Mouse (Mus musculus): ENCODE data around the gene 1700001F09Rik. TPM values are rescaled to one million over a fixed set of nuclear protein-coding genes. Genes with fewer than 3 reads are reported as not detected.

Gene 1700001F09Rik
- polyA plus RNA-seq (2012; rRNA removed), result not detected in 2 replicates

DNA sequence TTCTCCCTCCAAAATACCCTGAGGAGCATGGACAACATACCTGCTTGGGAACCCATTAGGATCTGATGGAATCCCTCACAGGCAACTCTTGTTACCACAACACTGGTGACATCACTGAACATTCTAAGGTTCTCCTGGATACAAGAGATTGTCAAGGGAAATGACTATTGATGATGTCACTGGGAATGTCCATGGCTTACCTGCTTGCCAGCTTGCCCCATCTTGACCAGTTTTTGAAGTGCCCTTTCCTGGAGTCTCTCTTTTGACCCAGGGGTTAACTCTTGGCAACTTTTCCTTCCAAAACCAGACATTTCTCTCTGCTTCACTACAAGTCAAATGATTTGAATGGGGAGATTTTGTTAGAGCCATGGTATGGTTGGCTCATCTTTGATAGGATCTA, at the start of gene 1700001F09Rik:
Gene 1700001F09Rik, minus strand, starts transcription at position 101 of the 400 bp plus-strand sequence.

DNA sequence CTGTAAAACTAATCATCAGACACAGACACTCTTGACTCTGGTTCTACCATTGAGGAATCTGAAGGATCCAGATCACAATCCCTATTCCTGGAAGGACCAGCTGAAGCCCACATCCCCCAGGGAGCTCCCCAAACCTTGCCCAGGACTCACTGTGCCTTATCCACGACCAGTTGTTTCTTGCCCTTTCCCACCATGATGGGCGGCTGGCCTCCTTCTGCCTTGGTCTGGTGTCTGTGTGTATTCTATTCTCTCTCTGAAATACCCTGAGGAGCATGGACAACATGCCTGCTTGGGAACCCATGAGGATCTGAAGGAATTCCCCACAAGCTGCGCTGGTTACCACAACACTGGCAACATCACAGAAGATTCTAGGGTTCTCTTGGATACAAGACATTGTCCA, 54.1 kb downstream of the 1700001F09Rik start, which contains the start of gene Gm8127:
Gene Gm8127, minus strand, starts transcription at position 330 of the 400 bp plus-strand sequence.

Other genes with a start within 250 kb of the 1700001F09Rik start
- not detected in 2 replicates for gene Gm8104, start 247.2 kb downstream of the 1700001F09Rik start, polyA plus RNA-seq (2012; rRNA removed)
- gene Gm7233, start 167.9 kb downstream of the 1700001F09Rik start, polyA plus RNA-seq (2012; rRNA removed), result not detected in 2 replicates
- not detected in 2 replicates for gene Gm8122, start 112.5 kb downstream of the 1700001F09Rik start, polyA plus RNA-seq (2012; rRNA removed)
- not detected in 2 replicates for gene Gm8126, start 89.2 kb downstream of the 1700001F09Rik start, polyA plus RNA-seq (2012; rRNA removed)
- not detected in 2 replicates for gene Gm9732, start 72.8 kb downstream of the 1700001F09Rik start, polyA plus RNA-seq (2012; rRNA removed)
- gene Gm8127, start 54.0 kb downstream of the 1700001F09Rik start, polyA plus RNA-seq (2012; rRNA removed), result not detected in 2 replicates
- gene Gm8138, start 68.5 kb upstream of the 1700001F09Rik start, polyA plus RNA-seq (2012; rRNA removed), result not detected in 2 replicates
- gene Gm5799, start 195.8 kb upstream of the 1700001F09Rik start, polyA plus RNA-seq (2012; rRNA removed), result not detected in 2 replicates
- not detected in 2 replicates for gene Gm17654, start 231.3 kb upstream of the 1700001F09Rik start, polyA plus RNA-seq (2012; rRNA removed)